Mouse (Mus musculus) heart, embryonic 13.5 days (tissue): ENCODE measurements around the gene Sgtb. TPM values are rescaled to one million over a fixed set of nuclear protein-coding genes. Genes with fewer than 3 reads are reported as not detected.

Experiments used
- polyA plus RNA-seq: library from polyadenylated mRNA; unstranded; fragments of >200 nt; fragmentation: Nextera tagmentation; extraction: Ambion mirVana; gene quantifications from 2 replicates; pipeline ENCODE4 v1.2.1, GENCODE M21; 2015

Gene Sgtb
- polyA plus RNA-seq, 1 experiment from 2014 or later = 2.8 TPM

Other genes starting within 250 kb of the Sgtb start
- gene Erbin, start 189.2 kb upstream of the Sgtb start, polyA plus RNA-seq = 9.3 and 10.0 TPM in 2 replicates
- gene Nln, start 127 bp upstream of the Sgtb start, polyA plus RNA-seq = 19.5 and 19.8 TPM in 2 replicates
- 41.9 and 45.7 TPM in 2 replicates for gene Trappc13, start 68.7 kb downstream of the Sgtb start, polyA plus RNA-seq
- gene Trim23, start 69.1 kb downstream of the Sgtb start, polyA plus RNA-seq = 13.6 and 14.5 TPM in 2 replicates
- 49.5 and 53.6 TPM in 2 replicates for gene Cenpk, start 118.9 kb downstream of the Sgtb start, polyA plus RNA-seq
- gene Ppwd1, start 119.1 kb downstream of the Sgtb start, polyA plus RNA-seq = 8.1 TPM in 2 replicates
- gene Adamts6, start 178.1 kb downstream of the Sgtb start, polyA plus RNA-seq = 3.7 and 4.2 TPM in 2 replicates